Mouse (Mus musculus): Measurements from ENCODE around the gene Dok7. TPM values are rescaled to one million over a fixed set of nuclear protein-coding genes. Genes with fewer than 3 reads are reported as not detected.

Dok7 gene
- total RNA-seq, 2 experiments from 2014 or later = 30.0 to 33.3 TPM

Small RNA genes lying within 50 kb of the gene (microRNA-seq; reads per million reads assigned to microRNA genes)
- 1.6 to 4.5 reads per million in 2 experiments for gene Mir3097

Other genes starting within 250 kb of the Dok7 start
- under 1 TPM; 0.10 to 0.29 TPM for gene Msantd1, start 148.8 kb upstream of the Dok7 start, total RNA-seq (2021)
- 1 to 10 TPM; 7.1 to 8.6 TPM for gene Rgs12, start 107.3 kb upstream of the Dok7 start, total RNA-seq (2021)
- gene Hgfac, start 15.3 kb upstream of the Dok7 start, total RNA-seq (2021) = under 1 TPM; 0.42 to 0.45 TPM
- gene Lrpap1, start 49.0 kb downstream of the Dok7 start, total RNA-seq (2021) = 10 to 100 TPM; 33.0 to 36.7 TPM
- under 1 TPM; 0.24 to 0.37 TPM for gene Adra2c, start 221.6 kb downstream of the Dok7 start, total RNA-seq (2021)

Measured in gastrocnemius, postnatal 14 days (tissue).